Mouse (Mus musculus): Measurements from ENCODE around the gene Kazn.

Gene Kazn

GRCm38 (mm10) chr4:142242164-142242563 lies 3.0 kb upstream of the Kazn start:
- no peak for DNase-seq (ENCODE audit: low read depth)

- no peak for DNase-seq (ENCODE audit: low read depth)
Measured at GRCm38 (mm10) chr4:142240874-142241273, 1.7 kb upstream of the Kazn start.

GRCm38 (mm10) chr4:142238486-142239239 lies 538 bp downstream of the Kazn start:
- no peak for DNase-seq (ENCODE audit: low read depth)

GRCm38 (mm10) chr4:142238041-142238440 lies 1.2 kb downstream of the Kazn start:
- DNase-seq (ENCODE audit: low read depth) = peak; percentile 37

GRCm38 (mm10) chr4:142236681-142237080 lies 2.5 kb downstream of the Kazn start:
- DNase-seq (ENCODE audit: low read depth) = no peak

GRCm38 (mm10) chr4:142235426-142235825 lies 3.8 kb downstream of the Kazn start:
- no peak for DNase-seq (ENCODE audit: low read depth)

- no peak for DNase-seq (ENCODE audit: low read depth)
Measured at GRCm38 (mm10) chr4:142234828-142235227, 4.4 kb downstream of the Kazn start.

- no peak for DNase-seq (ENCODE audit: low read depth)
Measured at GRCm38 (mm10) chr4:142228821-142229575, 10.2 kb downstream of the Kazn start.

GRCm38 (mm10) chr4:142223898-142224645 lies 15.1 kb downstream of the Kazn start:
- DNase-seq (ENCODE audit: low read depth) = no peak

GRCm38 (mm10) chr4:142222385-142222784 lies 16.8 kb downstream of the Kazn start:
- DNase-seq (ENCODE audit: low read depth) = no peak

GRCm38 (mm10) chr4:142221757-142222072 lies 17.5 kb downstream of the Kazn start:
- no peak for DNase-seq (ENCODE audit: low read depth)

- no peak for DNase-seq (ENCODE audit: low read depth)
Measured at GRCm38 (mm10) chr4:142221025-142221756, 18.0 kb downstream of the Kazn start.

- no peak for DNase-seq (ENCODE audit: low read depth)
Measured at GRCm38 (mm10) chr4:142218997-142219396, 20.2 kb downstream of the Kazn start.

- DNase-seq (ENCODE audit: low read depth) = no peak
Measured at GRCm38 (mm10) chr4:142217048-142217447, 22.2 kb downstream of the Kazn start.

GRCm38 (mm10) chr4:142215760-142216159 lies 23.4 kb downstream of the Kazn start:
- no peak for DNase-seq (ENCODE audit: low read depth)

GRCm38 (mm10) chr4:142214532-142214931 lies 24.7 kb downstream of the Kazn start:
- no peak for DNase-seq (ENCODE audit: low read depth)

- no peak for DNase-seq (ENCODE audit: low read depth)
Measured at GRCm38 (mm10) chr4:142212425-142212824, 26.8 kb downstream of the Kazn start.

GRCm38 (mm10) chr4:142209884-142210283 lies 29.3 kb downstream of the Kazn start:
- no peak for DNase-seq (ENCODE audit: low read depth)

- no peak for DNase-seq (ENCODE audit: low read depth)
Measured at GRCm38 (mm10) chr4:142209476-142209875, 29.7 kb downstream of the Kazn start.

GRCm38 (mm10) chr4:142205693-142206092 lies 33.5 kb downstream of the Kazn start:
- no peak for DNase-seq (ENCODE audit: low read depth)

GRCm38 (mm10) chr4:142196626-142197025 lies 42.6 kb downstream of the Kazn start:
- DNase-seq (ENCODE audit: low read depth) = no peak

- DNase-seq (ENCODE audit: low read depth) = no peak
Measured at GRCm38 (mm10) chr4:142193780-142194179, 45.4 kb downstream of the Kazn start.

All from fibroblast of lung, adult 2 months (primary cell).